14 mouse cellular contexts compared by ENCODE assay signal in genomic region chr10:75605162-75605846, GRCm38 (mm10). TPM values are rescaled to one million over a fixed set of nuclear protein-coding genes. Genes with fewer than 3 reads are reported as not detected.
DNase-seq lines count a peak whose midpoint lies in the region; ATAC-seq and TF ChIP-seq lines count a peak whose summit lies in the region.
"Had no signal": no experiment of that assay in that cellular context is flagged by ENCODE, and none has a peak within 500 bp of the region (broad histone marks: within the 10 kb centered on the region; RNA-seq: fewer than 3 reads in every experiment).

No protein-coding gene starts in this region.

- no peak overlapping the region for H3K4me3 ChIP-seq in gastrocnemius, adult 2 months
- H3K4me3 ChIP-seq: forebrain, embryonic 15.5 days; kidney, embryonic 15.5 days; megakaryocyte, embryonic 14.5 days; neural tube, embryonic 12.5 days had no signal

- peak; percentile 40 for TF ChIP-seq CTCF in gastrocnemius, adult 2 months (IDR thresholded peaks at IDR 0.05)

- intact Hi-C loops in gastrocnemius, adult 2 months (cut with DNase I) = no loop called here

- no peak for DNase-seq in gastrocnemius, adult 2 months
- no peak for DNase-seq in gastrocnemius, postnatal 10 days
- peak; percentile 27 for DNase-seq in lung, postnatal 10 days
- DNase-seq in lung, postnatal 36 days = no peak
- DNase-seq in thymus, postnatal 36 days = peak; percentile 40
- DNase-seq in adrenal gland, adult 2 months = no peak
- no peak for DNase-seq in gastrocnemius, adult 18-20 months (ENCODE audit: low spot score)
- DNase-seq: embryo, embryonic 11 days had no signal

- ATAC-seq in erythroid progenitor cell, adult 5-6 weeks (replicated peaks; ENCODE audit: low FRiP score, poor library complexity, severe bottlenecking) = 0 out of 2 replicates have a peak, but pooled peaks have one; percentile 37
- ATAC-seq: forebrain, embryonic 15.5 days had no signal

- H3K27ac ChIP-seq in gastrocnemius, adult 2 months = no peak overlapping the region; the same call in 1 of the 2 replicates
- H3K27ac ChIP-seq: forebrain, embryonic 15.5 days; kidney, embryonic 15.5 days; neural tube, embryonic 12.5 days had no signal

RNA-seq across cellular contexts. Expression of gene Ggt5, which starts 16.2 kb away (rescaled TPM):
- total RNA-seq in gastrocnemius, adult 2 months (2021) = 1 to 10 TPM; 2.9 to 4.6 TPM
- 1 to 10 TPM; 5.8 to 7.0 TPM for total RNA-seq in gastrocnemius, postnatal 10 days (2021)
- 1.1 TPM in 1 of 2 replicates, not detected in the other for total RNA-seq in erythroid progenitor cell, adult 5-6 weeks (2015; ENCODE audit: low replicate concordance)
- total RNA-seq in erythroid progenitor cell, adult 5-6 weeks (2017; ENCODE audit: low replicate concordance) = 0.39 TPM in 1 of 2 replicates, not detected in the other
- 1 to 10 TPM; 5.4 to 7.1 TPM for total RNA-seq in adrenal gland, adult 2 months (2021)
- 52.7 and 56.5 TPM in 2 replicates for polyA plus RNA-seq in adrenal gland, adult 2 months (2012; rRNA removed)
- 1 to 10 TPM; 2.4 to 2.8 TPM for total RNA-seq in gastrocnemius, adult 18-20 months (2021)
- polyA plus RNA-seq: C2C12 had no signal

RNA-seq across cellular contexts. Expression of gene Susd2, which starts 38.5 kb away (rescaled TPM):
- total RNA-seq in gastrocnemius, adult 2 months (2021) = 1 to 10 TPM; 1.0 to 2.4 TPM
- total RNA-seq in gastrocnemius, postnatal 10 days (2021) = 1 to 10 TPM; 2.6 to 3.3 TPM
- total RNA-seq in erythroid progenitor cell, adult 5-6 weeks (2015; ENCODE audit: low replicate concordance) = 2.5 and 3.4 TPM in 2 replicates
- total RNA-seq in erythroid progenitor cell, adult 5-6 weeks (2017; ENCODE audit: low replicate concordance) = 2.1 and 2.3 TPM in 2 replicates
- 10 to 100 TPM; 10.7 to 13.5 TPM for total RNA-seq in adrenal gland, adult 2 months (2021)
- 23.3 and 31.3 TPM in 2 replicates for polyA plus RNA-seq in adrenal gland, adult 2 months (2012; rRNA removed)
- total RNA-seq in gastrocnemius, adult 18-20 months (2021) = 1 to 10 TPM; 1.8 to 2.3 TPM

RNA-seq across cellular contexts. Expression of gene Ggt1, which starts 43.9 kb away (rescaled TPM):
- not detected for total RNA-seq in gastrocnemius, adult 2 months (2021)
- total RNA-seq in gastrocnemius, postnatal 10 days (2021) = 1 to 10 TPM in 1 of 2 experiments, under 1 TPM in 1; 0.52 to 1.0 TPM
- total RNA-seq in erythroid progenitor cell, adult 5-6 weeks (2015; ENCODE audit: low replicate concordance) = not detected in 2 replicates
- total RNA-seq in erythroid progenitor cell, adult 5-6 weeks (2017; ENCODE audit: low replicate concordance) = not detected in 2 replicates
- not detected for total RNA-seq in adrenal gland, adult 2 months (2021)
- 0.15 and 0.20 TPM in 2 replicates for polyA plus RNA-seq in adrenal gland, adult 2 months (2012; rRNA removed)
- under 1 TPM in 1 of 2 experiments, not detected in 1; 0.78 TPM for total RNA-seq in gastrocnemius, adult 18-20 months (2021)

RNA-seq across cellular contexts. Expression of gene Lrrc75b, which starts 45.2 kb away (rescaled TPM):
- under 1 TPM; 0.11 to 0.15 TPM for total RNA-seq in gastrocnemius, adult 2 months (2021)
- 1 to 10 TPM; 1.3 to 1.9 TPM for total RNA-seq in gastrocnemius, postnatal 10 days (2021)
- not detected in 2 replicates for total RNA-seq in erythroid progenitor cell, adult 5-6 weeks (2015; ENCODE audit: low replicate concordance)
- not detected in 2 replicates for total RNA-seq in erythroid progenitor cell, adult 5-6 weeks (2017; ENCODE audit: low replicate concordance)
- total RNA-seq in adrenal gland, adult 2 months (2021) = under 1 TPM; 0.14 to 0.41 TPM
- polyA plus RNA-seq in adrenal gland, adult 2 months (2012; rRNA removed) = 0.17 and 0.30 TPM in 2 replicates
- under 1 TPM; 0.11 to 0.12 TPM for total RNA-seq in gastrocnemius, adult 18-20 months (2021)

Comparison
In these comparisons a context has a peak if more than half of its experiments do, and no peak if none do; other contexts are left out.
1. DNase-seq: peak in lung, postnatal 10 days (single experiment) and thymus, postnatal 36 days (2 of 2); none in gastrocnemius, adult 2 months (single experiment), gastrocnemius, postnatal 10 days (single experiment), lung, postnatal 36 days (single experiment), adrenal gland, adult 2 months (single experiment) and gastrocnemius, adult 18-20 months (single experiment).